Mouse (Mus musculus): ENCODE data around the gene Trabd.

DNA sequence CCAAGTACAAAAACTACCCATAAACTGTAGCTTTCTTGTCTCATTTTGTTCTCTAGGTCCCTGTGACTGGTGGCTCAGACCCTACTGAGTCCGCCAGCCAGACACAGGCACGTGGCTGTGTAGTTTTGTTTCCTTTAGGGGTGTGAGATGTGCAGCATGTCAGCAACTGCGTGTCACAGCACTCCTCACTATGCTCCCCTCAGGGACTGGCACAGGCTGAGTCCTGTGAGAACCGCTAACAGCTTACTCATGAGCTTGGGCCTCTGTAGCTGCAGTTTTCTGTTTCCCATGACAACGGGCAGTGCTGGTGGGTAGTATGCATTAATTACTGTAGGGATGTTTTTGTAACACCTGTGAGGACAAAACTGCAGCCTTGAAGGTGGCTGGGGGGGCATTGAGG is 17.3 kb downstream of the Trabd start:
- no peak for TF ChIP-seq CTCF (IDR thresholded peaks at IDR 0.05; ENCODE audit: borderline replicate concordance, insufficient read depth, low read depth, low read length)
- no peak for TF ChIP-seq POLR2A (IDR thresholded peaks at IDR 0.05; ENCODE audit: borderline replicate concordance, insufficient read depth, low read length)
